Mouse (Mus musculus) midbrain, embryonic 11.5 days (tissue): ENCODE data around the gene Abcc5. TPM values are rescaled to one million over a fixed set of nuclear protein-coding genes. Genes with fewer than 3 reads are reported as not detected.
A peak's percentile ranks its signal among the peaks of the same experiment; 100 is the strongest.

Source experiments
- ATAC-seq: fragments of 200-750 bp; cut with Nextera tagmentation; 2 replicates; pipeline ENCODE4 v1.8.0; 2017; ENCODE audit warnings: moderate TSS enrichment, moderate library complexity; ENCODE audit not compliant: low FRiP score
- DNase-seq: peaks from one replicate; pipeline ENCODE4 v3.0.0; 2015; ENCODE audit warnings: low spot score; ENCODE audit errors: missing footprints
- H3K27ac ChIP-seq: fragments of 300-500 bp; sonication (generic); 2 replicates; pipeline ENCODE4 v1.5.1; 2014; ENCODE audit warnings: low read depth, low read length
- H3K27me3 ChIP-seq: fragments of 300-500 bp; sonication (generic); 2 replicates; pipeline ENCODE4 v1.6.1; 2014; ENCODE audit warnings: mild to moderate bottlenecking, low read length, moderate library complexity, mixed read lengths; ENCODE audit not compliant: control insufficient read depth, insufficient read depth
- H3K36me3 ChIP-seq: fragments of 300-500 bp; sonication (generic); 2 replicates; pipeline ENCODE4 v1.6.1; 2014; ENCODE audit warnings: mild to moderate bottlenecking, low read length, moderate library complexity, mixed read lengths; ENCODE audit not compliant: control insufficient read depth, insufficient read depth
- H3K4me1 ChIP-seq: fragments of 300-500 bp; sonication (generic); 2 replicates; pipeline ENCODE4 v1.6.1; 2014; ENCODE audit warnings: low read length; ENCODE audit not compliant: control insufficient read depth, insufficient read depth
- H3K4me2 ChIP-seq: fragments of 300-500 bp; sonication (generic); 2 replicates; pipeline ENCODE4 v1.6.1; 2014; ENCODE audit warnings: mild to moderate bottlenecking, moderate library complexity
- H3K4me3 ChIP-seq: fragments of 300-500 bp; sonication (generic); 2 replicates; pipeline ENCODE4 v1.5.1; 2014; ENCODE audit warnings: low read depth, low read length
- H3K9ac ChIP-seq: fragments of 300-500 bp; sonication (generic); 2 replicates; pipeline ENCODE4 v1.6.1; 2014; ENCODE audit warnings: low read length
- H3K9me3 ChIP-seq: fragments of 300-500 bp; sonication (generic); 2 replicates; pipeline ENCODE4 v1.6.1; 2016; ENCODE audit warnings: low read length; ENCODE audit not compliant: control insufficient read depth
- WGBS: fragments of 180-500 bp; shearing (Covaris S2); extraction: QIAGEN DNeasy Blood & Tissue Kit; methylation state at CpG from one replicate; pipeline ENCODE4 v1.1.7; 2014; 5-methylcytosine and 5-hydroxymethylcytosine counted together
- polyA plus RNA-seq: library from polyadenylated mRNA; unstranded; fragments of >200 nt; fragmentation: Nextera tagmentation; extraction: Ambion mirVana; gene quantifications from 2 replicates; pipeline ENCODE4 v1.2.1, GENCODE M21; 2014

The Abcc5 gene
- polyA plus RNA-seq, 1 experiment from 2014 or later = 61.7 TPM

DNA sequence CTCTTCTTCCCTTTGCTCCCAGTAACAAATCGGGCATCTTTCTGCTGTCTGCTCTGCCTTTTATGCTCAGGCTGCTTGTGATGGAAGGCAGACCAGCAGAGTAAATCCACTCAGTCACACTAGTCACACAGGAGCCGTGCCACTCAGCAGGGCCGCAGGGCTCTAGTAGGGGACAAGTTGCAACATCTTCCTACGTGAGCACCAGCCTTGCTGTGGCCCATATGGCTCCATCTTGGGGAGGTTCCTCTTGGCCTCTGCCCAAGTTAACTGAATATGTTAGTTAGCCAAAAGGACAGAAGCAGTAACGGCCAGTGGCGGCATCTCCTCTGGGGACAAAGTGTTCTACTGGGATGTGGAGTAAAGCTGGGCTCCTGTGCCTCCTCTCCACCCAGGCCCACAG lies 109.4 kb downstream of the Abcc5 start:
- DNase-seq (no peak), ATAC-seq (no peak)
- Histone ChIP-seq H3K27ac (no peak overlapping the region), H3K4me1 (no peaks in the 10 kb centered on the region), H3K4me2 (no peak overlapping the region), H3K27me3 (no peaks in the 10 kb centered on the region), H3K9ac (no peak overlapping the region), H3K4me3 (no peak overlapping the region), H3K36me3 (no peaks in the 10 kb centered on the region), H3K9me3 (no peaks in the 10 kb centered on the region)
- WGBS = 82% methylated on average over 6 of the region's 6 CpGs

DNA sequence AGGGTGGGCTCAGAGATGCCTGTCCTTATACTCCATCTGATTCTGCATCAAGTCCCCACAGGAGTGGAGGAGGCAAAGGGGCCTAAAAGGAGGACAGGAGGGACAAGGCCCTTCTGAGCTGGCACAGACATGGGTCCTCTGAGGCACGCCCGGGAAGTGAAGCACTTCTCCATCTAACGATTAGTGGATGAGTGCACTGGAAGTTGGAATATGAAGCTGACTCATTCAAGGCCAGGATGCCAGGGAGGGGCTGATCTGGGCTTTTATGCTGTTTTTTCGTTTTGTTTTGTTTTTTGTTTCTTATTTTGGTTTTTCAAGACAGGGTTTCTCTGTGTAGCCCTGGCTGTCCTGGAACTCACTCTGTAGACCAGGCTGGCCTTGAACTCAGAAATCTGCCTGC lies 110.9 kb downstream of the Abcc5 start:
- Histone ChIP-seq H3K4me2 (no peak overlapping the region), H3K27ac (no peak overlapping the region), H3K9ac (no peak overlapping the region), H3K4me3 (no peak overlapping the region), H3K27me3 (no peaks in the 10 kb centered on the region), H3K4me1 (no peaks in the 10 kb centered on the region), H3K9me3 (no peaks in the 10 kb centered on the region), H3K36me3 (no peaks in the 10 kb centered on the region)
- DNase-seq (no peak), ATAC-seq (no peak)
- 87% methylated on average over 4 of the region's 4 CpGs for WGBS

- 70% methylated on average over 14 of the region's 14 CpGs for WGBS
Measured at GRCm38 (mm10) chr16:20312272-20312671, 113.9 kb downstream of the Abcc5 start.

DNA sequence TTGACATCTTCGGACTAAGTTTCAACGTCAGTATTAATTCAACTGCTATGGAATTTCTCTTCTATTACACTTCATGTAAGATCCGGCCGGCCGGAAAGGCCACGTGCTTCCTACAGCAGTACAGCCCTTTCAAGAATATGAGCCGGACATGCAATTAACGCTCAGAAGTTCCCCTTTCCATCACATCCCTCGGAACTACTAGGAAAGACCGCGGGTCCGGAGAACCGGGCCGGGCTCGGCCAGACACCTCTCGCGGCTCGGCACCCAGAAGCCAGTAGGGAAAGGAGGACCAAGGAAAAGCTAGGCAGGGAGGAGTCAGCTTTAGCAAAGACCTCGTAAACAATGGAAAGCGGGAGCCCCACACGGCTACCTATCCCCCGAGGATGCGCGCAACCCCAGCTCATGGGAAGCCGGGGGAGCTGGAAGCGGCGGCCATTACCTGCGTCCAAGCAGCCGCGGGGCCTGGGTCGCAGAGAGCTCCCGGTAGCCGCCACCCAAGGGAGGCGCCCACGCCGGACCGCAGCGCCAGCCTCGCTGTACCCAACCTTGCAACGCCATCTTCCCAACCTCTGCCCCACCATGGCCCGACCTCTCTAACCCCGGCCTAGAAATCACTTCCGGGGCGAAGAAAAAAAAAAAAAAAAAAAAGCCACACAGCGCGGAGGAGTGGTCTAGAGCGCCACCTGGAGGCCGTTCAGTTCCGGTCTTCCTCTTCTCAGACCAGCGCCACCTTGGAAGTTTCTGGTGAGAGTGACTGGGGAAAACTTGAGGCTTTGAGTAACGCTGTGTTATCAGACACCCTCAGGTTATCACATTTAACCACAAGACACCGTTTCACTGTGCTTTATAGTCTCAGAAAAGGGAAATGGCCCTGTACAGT lies 124.2 kb downstream of the Abcc5 start, which contains the start of gene Parl:
Gene Parl (minus strand): TSS at position 618 of the 880 bp plus-strand sequence.
- Histone ChIP-seq H3K9me3 (no peaks in the 10 kb centered on the region), H3K4me1 (peaks cover 15% of the 10 kb centered on the region), H3K4me2 (peak within 1 kb of the TSS; percentile 68), H3K4me3 (peak within 1 kb of the TSS; percentile 73), H3K9ac (peak within 1 kb of the TSS; percentile 91), H3K27ac (no peak within 1 kb of the TSS), H3K36me3 (no peaks in the 10 kb centered on the region; the same call in 1 of the 2 replicates), H3K27me3 (no peaks in the 10 kb centered on the region)
- WGBS = under 1% methylated on average over 48 of the region's 52 CpGs
- DNase-seq (peak; percentile 99), ATAC-seq (peak; percentile 91)

More at GRCm38 (mm10) chr16:20312272-20312671, 113.9 kb downstream of the Abcc5 start:
- Histone ChIP-seq H3K27ac (no peak overlapping the region), H3K36me3 (no peaks in the 10 kb centered on the region), H3K4me1 (no peaks in the 10 kb centered on the region), H3K27me3 (no peaks in the 10 kb centered on the region), H3K9ac (no peak overlapping the region), H3K4me3 (no peak overlapping the region), H3K9me3 (no peaks in the 10 kb centered on the region), H3K4me2 (no peak overlapping the region)
- ATAC-seq = no peak
- no peak for DNase-seq

- no peak overlapping the region for H3K27ac ChIP-seq
- no peak overlapping the region for H3K4me3 ChIP-seq
- no peak overlapping the region for H3K9ac ChIP-seq
- H3K4me2 ChIP-seq = no peak overlapping the region
- DNase-seq (peak; percentile 61), ATAC-seq (no peak)
- peaks cover 15% of the 10 kb centered on the region for H3K4me1 ChIP-seq
- no peaks in the 10 kb centered on the region for H3K27me3 ChIP-seq
- 98% methylated on average over 2 of the region's 2 CpGs for WGBS
- H3K9me3 ChIP-seq = no peaks in the 10 kb centered on the region
- peaks cover 2% of the 10 kb centered on the region; the same call in 1 of the 2 replicates for H3K36me3 ChIP-seq
Measured at GRCm38 (mm10) chr16:20300076-20300475, 126.1 kb downstream of the Abcc5 start.

Other genes starting within 250 kb of the Abcc5 start
- 1.4 and 2.1 TPM in 2 replicates for gene Map6d1, start 185.0 kb downstream of the Abcc5 start, polyA plus RNA-seq
- gene Parl, start 124.0 kb downstream of the Abcc5 start, polyA plus RNA-seq = 107 and 109 TPM in 2 replicates
- gene Cyp2ab1, start 101.0 kb downstream of the Abcc5 start, polyA plus RNA-seq = not detected in 2 replicates
- 141 and 148 TPM in 2 replicates for gene Eif2b5, start 72.4 kb upstream of the Abcc5 start, polyA plus RNA-seq
- 47.7 and 49.6 TPM in 2 replicates for gene Dvl3, start 90.6 kb upstream of the Abcc5 start, polyA plus RNA-seq
- 867 and 919 TPM in 2 replicates for gene Ap2m1, start 109.1 kb upstream of the Abcc5 start, polyA plus RNA-seq
- gene Abcf3, start 122.2 kb upstream of the Abcc5 start, polyA plus RNA-seq = 62.2 and 64.4 TPM in 2 replicates
- gene Vwa5b2, start 163.1 kb upstream of the Abcc5 start, polyA plus RNA-seq = 1.6 and 2.5 TPM in 2 replicates
- gene Eef1akmt4, start 185.2 kb upstream of the Abcc5 start, polyA plus RNA-seq = 25.6 and 26.6 TPM in 2 replicates
- 0.50 TPM in 1 of 2 replicates, not detected in the other for gene Gm49333, start 185.2 kb upstream of the Abcc5 start, polyA plus RNA-seq
- gene Alg3, start 185.3 kb upstream of the Abcc5 start, polyA plus RNA-seq = 54.6 and 55.1 TPM in 2 replicates
- 4.9 and 5.2 TPM in 2 replicates for gene Camk2n2, start 194.9 kb upstream of the Abcc5 start, polyA plus RNA-seq
- 2.5 and 4.0 TPM in 2 replicates for gene Ece2, start 203.4 kb upstream of the Abcc5 start, polyA plus RNA-seq
- 474 and 502 TPM in 2 replicates for gene Psmd2, start 225.3 kb upstream of the Abcc5 start, polyA plus RNA-seq
- gene Eif4g1, start 241.9 kb upstream of the Abcc5 start, polyA plus RNA-seq = 132 and 142 TPM in 2 replicates